Mouse (Mus musculus) heart, embryonic 16.5 days (tissue): ENCODE data around the gene Cntn4. TPM values are rescaled to one million over a fixed set of nuclear protein-coding genes. Genes with fewer than 3 reads are reported as not detected.
A peak's percentile ranks its signal among the peaks of the same experiment; 100 is the strongest.

Experiments used
- ATAC-seq: fragments of 200-750 bp; cut with Nextera tagmentation; replicated peaks from 2 replicates; pipeline ENCODE4 v1.8.0; 2017; ENCODE audit warnings: moderate number of reproducible peaks; ENCODE audit not compliant: insufficient read depth, low FRiP score; ENCODE audit errors: extremely low read depth
- H3K27ac ChIP-seq: fragments of 300-500 bp; sonication (generic); 2 replicates; pipeline ENCODE4 v1.5.1; 2014; ENCODE audit warnings: mild to moderate bottlenecking, low read length, control low read depth, moderate library complexity
- H3K27me3 ChIP-seq: fragments of 300-500 bp; sonication (generic); 2 replicates; pipeline ENCODE4 v1.6.1; 2014; ENCODE audit warnings: low read length, mixed read lengths; ENCODE audit not compliant: control insufficient read depth, insufficient read depth
- H3K36me3 ChIP-seq: fragments of 300-500 bp; sonication (generic); 2 replicates; pipeline ENCODE4 v1.6.1; 2014; ENCODE audit not compliant: control insufficient read depth, insufficient read depth
- H3K4me1 ChIP-seq: fragments of 300-500 bp; sonication (generic); 2 replicates; pipeline ENCODE4 v1.6.1; 2014; ENCODE audit warnings: low read length, mixed read lengths; ENCODE audit not compliant: control insufficient read depth, insufficient read depth
- H3K4me2 ChIP-seq: fragments of 300-500 bp; sonication (generic); 2 replicates; pipeline ENCODE4 v1.6.1; 2014; ENCODE audit warnings: low read depth, mild to moderate bottlenecking, control low read depth, low read length
- H3K4me3 ChIP-seq: fragments of 300-500 bp; sonication (generic); 2 replicates; pipeline ENCODE4 v1.5.1; 2014; ENCODE audit warnings: mild to moderate bottlenecking, control low read depth, low read length
- H3K9ac ChIP-seq: fragments of 300-500 bp; sonication (generic); 2 replicates; pipeline ENCODE4 v1.6.1; 2014; ENCODE audit warnings: low read length, control low read depth
- H3K9me3 ChIP-seq: fragments of 300-500 bp; sonication (generic); replicated peaks from 2 replicates; pipeline ENCODE4 v1.6.1; 2016; ENCODE audit warnings: low read length; ENCODE audit not compliant: control insufficient read depth
- WGBS: fragments of 180-500 bp; shearing (Covaris S2); extraction: QIAGEN DNeasy Blood & Tissue Kit; methylation state at CpG from one replicate; pipeline ENCODE4 v1.1.7; 2014; 5-methylcytosine and 5-hydroxymethylcytosine counted together
- polyA plus RNA-seq: library from polyadenylated mRNA; unstranded; fragments of >200 nt; fragmentation: Nextera tagmentation; extraction: Ambion mirVana; gene quantifications from 2 replicates; pipeline ENCODE4 v1.2.1, GENCODE M21; 2015

Cntn4 gene
- polyA plus RNA-seq, 1 experiment from 2014 or later = 0.28 TPM

GRCm38 (mm10) chr6:106663780-106664651, 986.6 kb downstream of the Cntn4 start:
- Histone ChIP-seq H3K4me3 (no peak overlapping the region), H3K27me3 (no peaks in the 10 kb centered on the region), H3K4me1 (no peaks in the 10 kb centered on the region; the same call in 1 of the 2 replicates), H3K4me2 (no peak overlapping the region), H3K27ac (no peak overlapping the region), H3K9ac (no peak overlapping the region), H3K36me3 (no peaks in the 10 kb centered on the region), H3K9me3 (no peaks in the 10 kb centered on the region)
- no peak for ATAC-seq
- 36% methylated on average over 6 of the region's 6 CpGs for WGBS

- Histone ChIP-seq H3K9me3 (no peaks in the 10 kb centered on the region), H3K4me2 (no peak overlapping the region), H3K4me3 (no peak overlapping the region), H3K36me3 (no peaks in the 10 kb centered on the region), H3K9ac (no peak overlapping the region), H3K27me3 (no peaks in the 10 kb centered on the region), H3K27ac (no peak overlapping the region), H3K4me1 (no peaks in the 10 kb centered on the region)
- no peak for ATAC-seq
- WGBS = 84% methylated on average over 8 of the region's 8 CpGs
Measured at GRCm38 (mm10) chr6:106675581-106675980, 998.1 kb downstream of the Cntn4 start.

DNA sequence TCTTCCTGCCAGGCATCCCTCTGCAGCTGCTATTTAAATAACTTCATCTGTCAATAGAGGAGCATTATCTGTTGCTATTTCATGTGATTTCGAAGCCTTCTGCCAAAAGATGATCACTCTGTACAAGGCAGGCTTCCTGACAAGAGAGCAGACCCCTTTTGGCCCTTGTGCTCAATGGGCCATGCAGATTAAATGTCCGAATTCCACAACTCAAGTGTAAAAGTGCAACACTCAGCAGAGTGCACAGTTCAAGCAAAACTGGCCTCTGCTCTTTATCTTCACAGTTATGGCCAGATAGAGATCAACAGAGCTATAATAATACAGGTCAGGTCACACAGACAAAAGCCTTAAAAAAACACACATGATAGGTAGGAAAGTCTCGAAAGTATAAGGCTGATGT, 1024.5 kb downstream of the Cntn4 start:
- Histone ChIP-seq H3K4me3 (no peak overlapping the region), H3K4me1 (no peaks in the 10 kb centered on the region), H3K9ac (no peak overlapping the region), H3K36me3 (no peaks in the 10 kb centered on the region), H3K27ac (no peak overlapping the region), H3K9me3 (no peaks in the 10 kb centered on the region), H3K4me2 (no peak overlapping the region), H3K27me3 (no peaks in the 10 kb centered on the region)
- no peak for ATAC-seq
- 61% methylated on average over 3 of the region's 3 CpGs for WGBS

GRCm38 (mm10) chr6:106705506-106706035, 1028.1 kb downstream of the Cntn4 start:
- 33% methylated on average over 3 of the region's 3 CpGs for WGBS
- no peak for ATAC-seq
- no peak overlapping the region for H3K27ac ChIP-seq
- no peaks in the 10 kb centered on the region for H3K27me3 ChIP-seq
- H3K4me3 ChIP-seq = no peak overlapping the region
- no peak overlapping the region for H3K9ac ChIP-seq
- H3K9me3 ChIP-seq = no peaks in the 10 kb centered on the region
- no peaks in the 10 kb centered on the region for H3K36me3 ChIP-seq
- H3K4me1 ChIP-seq = no peaks in the 10 kb centered on the region
- no peak overlapping the region for H3K4me2 ChIP-seq

DNA sequence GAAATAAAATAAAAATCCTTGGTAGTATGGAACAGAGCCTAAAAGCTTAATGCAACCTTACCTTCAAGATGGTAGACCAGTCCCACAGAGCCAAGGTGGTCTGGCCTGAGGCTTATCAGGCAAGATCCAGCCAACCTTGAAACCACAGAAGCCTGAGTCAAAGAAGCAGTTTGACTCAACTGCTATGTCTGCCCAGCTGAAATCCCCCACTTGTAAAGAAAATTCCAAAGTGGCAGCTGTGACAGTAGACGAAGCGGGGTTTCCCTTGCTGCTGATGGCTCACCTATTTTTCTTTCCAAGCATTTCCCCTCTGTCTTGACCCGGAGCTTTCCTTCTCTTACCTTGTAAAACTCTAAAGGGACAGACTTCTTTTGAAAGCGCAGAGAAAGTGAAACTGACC, 1048.2 kb downstream of the Cntn4 start:
- Histone ChIP-seq H3K4me2 (no peak overlapping the region), H3K36me3 (no peaks in the 10 kb centered on the region), H3K27ac (no peak overlapping the region), H3K4me1 (no peaks in the 10 kb centered on the region), H3K9me3 (no peaks in the 10 kb centered on the region), H3K4me3 (no peak overlapping the region), H3K27me3 (no peaks in the 10 kb centered on the region), H3K9ac (no peak overlapping the region)
- no peak for ATAC-seq
- 63% methylated on average over 4 of the region's 4 CpGs for WGBS

GRCm38 (mm10) chr6:106726078-106726477, 1048.6 kb downstream of the Cntn4 start:
- Histone ChIP-seq H3K27ac (no peak overlapping the region), H3K4me3 (no peak overlapping the region), H3K4me1 (no peaks in the 10 kb centered on the region), H3K36me3 (no peaks in the 10 kb centered on the region), H3K9ac (no peak overlapping the region), H3K9me3 (no peaks in the 10 kb centered on the region), H3K27me3 (no peaks in the 10 kb centered on the region), H3K4me2 (no peak overlapping the region)
- WGBS = 58% methylated on average over 6 of the region's 6 CpGs
- no peak for ATAC-seq

GRCm38 (mm10) chr6:106727703-106728102, 1050.2 kb downstream of the Cntn4 start:
- Histone ChIP-seq H3K9ac (no peak overlapping the region), H3K9me3 (no peaks in the 10 kb centered on the region), H3K4me1 (no peaks in the 10 kb centered on the region), H3K27me3 (no peaks in the 10 kb centered on the region), H3K4me2 (no peak overlapping the region), H3K27ac (no peak overlapping the region), H3K4me3 (no peak overlapping the region), H3K36me3 (no peaks in the 10 kb centered on the region)
- no peak for ATAC-seq
- WGBS = 63% methylated on average over 1 of the region's 1 CpGs

GRCm38 (mm10) chr6:106729682-106730314, 1052.3 kb downstream of the Cntn4 start:
- no peaks in the 10 kb centered on the region for H3K36me3 ChIP-seq
- H3K27me3 ChIP-seq = no peaks in the 10 kb centered on the region
- no peaks in the 10 kb centered on the region for H3K4me1 ChIP-seq
- no peak for ATAC-seq
- H3K27ac ChIP-seq = no peak overlapping the region
- H3K9me3 ChIP-seq = no peaks in the 10 kb centered on the region
- H3K4me3 ChIP-seq = no peak overlapping the region
- 64% methylated on average over 4 of the region's 4 CpGs for WGBS
- H3K4me2 ChIP-seq = no peak overlapping the region
- H3K9ac ChIP-seq = no peak overlapping the region

DNA sequence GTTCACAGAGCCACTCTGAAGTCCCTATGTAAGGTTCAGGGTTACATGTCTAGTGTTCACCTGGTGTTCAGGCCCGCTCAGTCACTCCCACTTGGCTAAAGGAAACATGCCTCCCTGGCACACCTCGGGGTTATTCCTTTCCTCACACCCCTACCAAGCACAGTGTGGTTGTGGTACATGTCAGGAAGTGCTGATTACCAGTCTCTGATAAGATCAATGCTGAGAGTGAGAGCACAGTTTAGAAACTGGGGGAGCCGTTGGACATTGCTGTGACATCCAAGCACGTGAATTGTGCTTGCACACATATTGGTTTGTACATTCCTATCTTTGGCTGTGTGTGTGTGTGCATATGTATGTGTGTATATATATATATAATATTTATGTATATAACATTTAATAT, 1055.1 kb downstream of the Cntn4 start:
- H3K27me3 ChIP-seq = no peaks in the 10 kb centered on the region
- H3K9me3 ChIP-seq = no peaks in the 10 kb centered on the region
- H3K4me2 ChIP-seq = no peak overlapping the region
- ATAC-seq = 0 out of 2 replicates have a peak, but pooled peaks have one; percentile 10
- WGBS = 53% methylated on average over 4 of the region's 4 CpGs
- no peak overlapping the region for H3K27ac ChIP-seq
- H3K9ac ChIP-seq = no peak overlapping the region
- no peak overlapping the region for H3K4me3 ChIP-seq
- no peaks in the 10 kb centered on the region for H3K36me3 ChIP-seq
- no peaks in the 10 kb centered on the region for H3K4me1 ChIP-seq
